In genomic region chr8:117946540-117946939, GRCm38 (mm10) we compare ENCODE assay signal across 19 mouse cellular contexts.
DNase-seq lines count a peak whose midpoint lies in the region; ATAC-seq and TF ChIP-seq lines count a peak whose summit lies in the region.
"Had no signal": no experiment of that assay in that cellular context is flagged by ENCODE, and none has a peak within 500 bp of the region (broad histone marks: within the 10 kb centered on the region; RNA-seq: fewer than 3 reads in every experiment).

No protein-coding gene starts in this region.

- H3K4me3 ChIP-seq in heart, postnatal 0 days (ENCODE audit: low read depth, low read length), result no peak overlapping the region
- H3K4me3 ChIP-seq in midbrain, embryonic 11.5 days (ENCODE audit: low read depth, low read length), result no peak overlapping the region
- no peak overlapping the region for H3K4me3 ChIP-seq in midbrain, postnatal 0 days (ENCODE audit: low read depth, low read length)

- H3K36me3 ChIP-seq in heart, postnatal 0 days (replicated peaks; ENCODE audit: control insufficient read depth, insufficient read depth, low read length), result no peaks in the 10 kb centered on the region
- H3K36me3 ChIP-seq in midbrain, embryonic 11.5 days (ENCODE audit: control insufficient read depth, insufficient read depth, low read length), result no peaks in the 10 kb centered on the region
- no peaks in the 10 kb centered on the region for H3K36me3 ChIP-seq in midbrain, postnatal 0 days (ENCODE audit: insufficient read depth, low read length)
- H3K36me3 ChIP-seq: G1E had no signal

- no peaks in the 10 kb centered on the region for H3K9me3 ChIP-seq in heart, postnatal 0 days (replicated peaks; ENCODE audit: control insufficient read depth, low read length)
- H3K9me3 ChIP-seq in midbrain, embryonic 11.5 days (ENCODE audit: control insufficient read depth, low read length), result no peaks in the 10 kb centered on the region
- H3K9me3 ChIP-seq in midbrain, postnatal 0 days (ENCODE audit: low read length), result no peaks in the 10 kb centered on the region

- DNase-seq in heart, postnatal 0 days (ENCODE audit: low spot score), result peak; percentile 18
- DNase-seq in heart, adult 8-10 months (ENCODE audit: low spot score), result no peak
- DNase-seq in heart, postnatal 10 days, result peak; percentile 4 to 17
- DNase-seq in heart, postnatal 25 days (ENCODE audit: low spot score), result no peak
- DNase-seq in midbrain, embryonic 11.5 days (ENCODE audit: low spot score, missing footprints), result peak; percentile 51
- DNase-seq in midbrain, postnatal 0 days (ENCODE audit: low spot score), result no peak
- DNase-seq: adrenal gland, adult 8-10 months; adrenal gland, postnatal 10 days; adrenal gland, postnatal 14 days; adrenal gland, postnatal 25 days; B cell, adult 2 months; cerebellum, adult 11 months; cerebellum, adult 11-12 months; cerebellum, adult 18-20 months had no signal

- ATAC-seq in heart, postnatal 0 days (ENCODE audit: insufficient read depth, low read depth), result peak; percentile 75
- no peak for ATAC-seq in midbrain, embryonic 11.5 days (ENCODE audit: low FRiP score)
- ATAC-seq in midbrain, postnatal 0 days (ENCODE audit: low FRiP score), result no peak
- ATAC-seq: activated CD4-positive, CD25-positive, alpha-beta regulatory T cell, adult 4 months; CD4-positive, CD25-positive, alpha-beta regulatory T cell, adult 4 months; Patski had no signal

- TF ChIP-seq EP300 in heart, postnatal 0 days (IDR thresholded peaks at IDR 0.05; ENCODE audit: low read depth), result no peak

- WGBS in heart, postnatal 0 days, result 10% methylated on average over 3 of the region's 3 CpGs
- WGBS in midbrain, embryonic 11.5 days, result 86% methylated on average over 3 of the region's 3 CpGs
- WGBS in midbrain, postnatal 0 days, result 67% methylated on average over 3 of the region's 3 CpGs

- H3K4me2 ChIP-seq in heart, postnatal 0 days (ENCODE audit: low read depth, low read length), result no peak overlapping the region
- no peak overlapping the region for H3K4me2 ChIP-seq in midbrain, embryonic 11.5 days
- no peak overlapping the region for H3K4me2 ChIP-seq in midbrain, postnatal 0 days (ENCODE audit: low read depth, low read length, poor library complexity, severe bottlenecking)

- intact Hi-C loops in heart, postnatal 10 days (cut with DNase I), result no loop called here
- intact Hi-C loops in heart, postnatal 25 days (cut with DNase I), result no loop called here

- no peaks in the 10 kb centered on the region for H3K27me3 ChIP-seq in heart, postnatal 0 days (ENCODE audit: control insufficient read depth, insufficient read depth, low read length)
- H3K27me3 ChIP-seq in midbrain, embryonic 11.5 days (ENCODE audit: control insufficient read depth, insufficient read depth, low read length), result no peaks in the 10 kb centered on the region
- no peaks in the 10 kb centered on the region for H3K27me3 ChIP-seq in midbrain, postnatal 0 days (ENCODE audit: insufficient read depth, low read length)
- H3K27me3 ChIP-seq: CH12.LX had no signal

- no peak for TF ChIP-seq CTCF in heart, postnatal 0 days (IDR thresholded peaks at IDR 0.05; ENCODE audit: low read depth)
- no peak for TF ChIP-seq CTCF in midbrain, postnatal 0 days (IDR thresholded peaks at IDR 0.05)

- no peak overlapping the region for H3K9ac ChIP-seq in heart, postnatal 0 days (replicated peaks; ENCODE audit: low read depth, low read length)
- no peak overlapping the region for H3K9ac ChIP-seq in midbrain, embryonic 11.5 days (ENCODE audit: low read length)
- H3K9ac ChIP-seq in midbrain, postnatal 0 days (replicated peaks; ENCODE audit: low read length, poor library complexity, severe bottlenecking), result no peak overlapping the region

- 0 out of 2 replicates have a peak overlapping the region, but pooled peaks have one; percentile 13 for H3K27ac ChIP-seq in heart, postnatal 0 days (ENCODE audit: low read depth)
- no peak overlapping the region for H3K27ac ChIP-seq in midbrain, embryonic 11.5 days (ENCODE audit: low read depth, low read length)
- H3K27ac ChIP-seq in midbrain, postnatal 0 days (ENCODE audit: low read depth, low read length), result no peak overlapping the region

- H3K4me1 ChIP-seq in heart, postnatal 0 days (ENCODE audit: control insufficient read depth, insufficient read depth), result peaks cover 4% of the 10 kb centered on the region
- no peaks in the 10 kb centered on the region for H3K4me1 ChIP-seq in midbrain, embryonic 11.5 days (ENCODE audit: control insufficient read depth, insufficient read depth, low read length)
- no peaks in the 10 kb centered on the region for H3K4me1 ChIP-seq in midbrain, postnatal 0 days (ENCODE audit: insufficient read depth, low read length)

Comparison
In these comparisons a context has a peak if more than half of its experiments do, and no peak if none do; other contexts are left out.
1. DNase-seq: peak in heart, postnatal 0 days (single experiment), heart, postnatal 10 days (2 of 2) and midbrain, embryonic 11.5 days (single experiment); none in heart, adult 8-10 months (single experiment), heart, postnatal 25 days (single experiment) and midbrain, postnatal 0 days (single experiment).